Comparison of ENCODE assay signal across 11 mouse cellular contexts in genomic region chr10:117983271-117983670, GRCm38 (mm10).
DNase-seq lines count a peak whose midpoint lies in the region; ATAC-seq and TF ChIP-seq lines count a peak whose summit lies in the region.
"Had no signal": no experiment of that assay in that cellular context is flagged by ENCODE, and none has a peak within 500 bp of the region (broad histone marks: within the 10 kb centered on the region; RNA-seq: fewer than 3 reads in every experiment).

No protein-coding gene starts in this region.

- peak; percentile 24 to 49 for DNase-seq in heart, adult 9 months (ENCODE audit: low spot score in 2 of 2)
- no peak for DNase-seq in heart, postnatal 25 days (ENCODE audit: low spot score)
- no peak for DNase-seq in lung, adult 2 months
- peak; percentile 23 for DNase-seq in kidney, postnatal 14 days
- no peak for DNase-seq in cerebellum, adult 11-12 months
- no peak for DNase-seq in frontal cortex, postnatal 36 days (ENCODE audit: low spot score in 2 of 2)
- DNase-seq: cerebellum, adult 11 months; thymus, postnatal 4 days had no signal

- intact Hi-C loops in heart, postnatal 25 days (cut with DNase I): loop anchor here (2.0 to 5.0 kb wide), 5 partner anchors 40 to 136 kb away; partner anchors contain the start of gene Rap1b

- H3K4me3 ChIP-seq in lung, embryonic 15.5 days: no peak overlapping the region
- no peak overlapping the region for H3K4me3 ChIP-seq in lung, adult 2 months (replicated peaks; ENCODE audit: extremely low read depth, low read depth, low read length)
- no peak overlapping the region for H3K4me3 ChIP-seq in neural tube, embryonic 15.5 days (replicated peaks)
- H3K4me3 ChIP-seq: erythroblast, embryonic 14.5 days had no signal

- no peaks in the 10 kb centered on the region for H3K36me3 ChIP-seq in lung, embryonic 15.5 days
- H3K36me3 ChIP-seq in neural tube, embryonic 15.5 days: no peaks in the 10 kb centered on the region

- no peaks in the 10 kb centered on the region for H3K27me3 ChIP-seq in lung, embryonic 15.5 days
- no peaks in the 10 kb centered on the region for H3K27me3 ChIP-seq in neural tube, embryonic 15.5 days (replicated peaks)

- TF ChIP-seq POLR2A in lung, adult 2 months (IDR thresholded peaks at IDR 0.05; ENCODE audit: borderline replicate concordance, extremely low read depth, low read depth, low read length): no peak

- H3K27ac ChIP-seq in lung, embryonic 15.5 days: peak overlapping the region; percentile 64; the same call in 1 of the 2 replicates
- H3K27ac ChIP-seq in neural tube, embryonic 15.5 days (replicated peaks): peak overlapping the region; percentile 77

- no peaks in the 10 kb centered on the region for H3K9me3 ChIP-seq in lung, embryonic 15.5 days
- no peaks in the 10 kb centered on the region for H3K9me3 ChIP-seq in neural tube, embryonic 15.5 days (replicated peaks)

- H3K9ac ChIP-seq in lung, embryonic 15.5 days: no peak overlapping the region
- no peak overlapping the region for H3K9ac ChIP-seq in neural tube, embryonic 15.5 days (replicated peaks)

- ATAC-seq in lung, embryonic 15.5 days (ENCODE audit: borderline replicate concordance, extremely low read depth, low FRiP score, low TSS enrichment): no peak
- no peak for ATAC-seq in neural tube, embryonic 15.5 days (ENCODE audit: low FRiP score)

- 60% methylated on average over 8 of the region's 8 CpGs for whole genome bisulfite sequencing in lung, embryonic 15.5 days
- 38% methylated on average over 8 of the region's 8 CpGs for WGBS in lung, adult 2 months
- 90% methylated on average over 8 of the region's 8 CpGs for WGBS in neural tube, embryonic 15.5 days

- H3K4me2 ChIP-seq in lung, embryonic 15.5 days: no peak overlapping the region
- H3K4me2 ChIP-seq in neural tube, embryonic 15.5 days: no peak overlapping the region

- no peak for TF ChIP-seq CTCF in lung, adult 2 months (IDR thresholded peaks at IDR 0.05; ENCODE audit: insufficient read depth, low read length)

- H3K4me1 ChIP-seq in lung, embryonic 15.5 days: peaks cover 10% of the 10 kb centered on the region; the same call in 1 of the 2 replicates
- peaks cover 9% of the 10 kb centered on the region for H3K4me1 ChIP-seq in lung, adult 2 months (ENCODE audit: control insufficient read depth, insufficient read depth, low read length)
- H3K4me1 ChIP-seq in neural tube, embryonic 15.5 days: peaks cover 19% of the 10 kb centered on the region

Comparison
In these comparisons a context has a peak if more than half of its experiments do, and no peak if none do; other contexts are left out.
1. DNase-seq: peak in heart, adult 9 months (2 of 2) and kidney, postnatal 14 days (single experiment); none in heart, postnatal 25 days (single experiment), lung, adult 2 months (single experiment), cerebellum, adult 11-12 months (single experiment) and frontal cortex, postnatal 36 days (0 of 2).